Mouse (Mus musculus) neural tube, embryonic 11.5 days (tissue): Measurements from ENCODE around the gene Ptpn5. TPM values are rescaled to one million over a fixed set of nuclear protein-coding genes. Genes with fewer than 3 reads are reported as not detected.

ENCODE experiments used
- ATAC-seq: fragments of 200-750 bp; cut with Nextera tagmentation; 2 replicates; pipeline ENCODE4 v1.8.0; 2017; ENCODE audit warnings: moderate number of reproducible peaks, mild to moderate bottlenecking, moderate TSS enrichment, moderate library complexity; ENCODE audit not compliant: insufficient read depth, low FRiP score, low TSS enrichment
- DNase-seq: peaks from one replicate; pipeline ENCODE4 v3.0.0-alpha.2; 2015; ENCODE audit warnings: low spot score
- H3K27ac ChIP-seq: fragments of 300-500 bp; sonication (generic); 2 replicates; pipeline ENCODE4 v1.5.1; 2014; ENCODE audit warnings: low read depth, mild to moderate bottlenecking, low read length
- H3K27me3 ChIP-seq: fragments of 300-500 bp; sonication (generic); 2 replicates; pipeline ENCODE4 v1.6.1; 2014; ENCODE audit warnings: mild to moderate bottlenecking, low read length, mixed read lengths; ENCODE audit not compliant: control insufficient read depth, insufficient read depth
- H3K36me3 ChIP-seq: fragments of 300-500 bp; sonication (generic); 2 replicates; pipeline ENCODE4 v1.6.1; 2014; ENCODE audit warnings: mild to moderate bottlenecking, low read length, moderate library complexity, mixed read lengths; ENCODE audit not compliant: control insufficient read depth, insufficient read depth
- H3K4me1 ChIP-seq: fragments of 300-500 bp; sonication (generic); 2 replicates; pipeline ENCODE4 v1.6.1; 2014; ENCODE audit warnings: low read length, mixed read lengths; ENCODE audit not compliant: control insufficient read depth, insufficient read depth
- H3K4me2 ChIP-seq: fragments of 300-500 bp; sonication (generic); 2 replicates; pipeline ENCODE4 v1.6.1; 2014; ENCODE audit warnings: low read depth, mild to moderate bottlenecking, moderate library complexity
- H3K4me3 ChIP-seq: fragments of 300-500 bp; sonication (generic); 2 replicates; pipeline ENCODE4 v1.5.1; 2014; ENCODE audit warnings: low read depth, low read length
- H3K9ac ChIP-seq: fragments of 300-500 bp; sonication (generic); 2 replicates; pipeline ENCODE4 v1.6.1; 2014; ENCODE audit warnings: mild to moderate bottlenecking, low read length
- H3K9me3 ChIP-seq: fragments of 300-500 bp; sonication (generic); 2 replicates; pipeline ENCODE4 v1.6.1; 2016; ENCODE audit warnings: low read length; ENCODE audit not compliant: control insufficient read depth
- WGBS: fragments of 180-500 bp; shearing (Covaris S2); extraction: QIAGEN DNeasy Blood & Tissue Kit; methylation state at CpG from one replicate; pipeline ENCODE4 v1.1.7; 2014; 5-methylcytosine and 5-hydroxymethylcytosine counted together
- polyA plus RNA-seq: library from polyadenylated mRNA; unstranded; fragments of >200 nt; fragmentation: Nextera tagmentation; extraction: Ambion mirVana; gene quantifications from 2 replicates; pipeline ENCODE4 v1.2.1, GENCODE M21; 2014

Ptpn5 gene
- polyA plus RNA-seq, 1 experiment from 2014 or later = 30.0 TPM

- peak; percentile 99 for DNase-seq
- H3K27ac ChIP-seq = peak within 1 kb of the TSS; percentile 94
- no peaks in the 10 kb centered on the region for H3K9me3 ChIP-seq
- peak within 1 kb of the TSS; percentile 74 for H3K4me3 ChIP-seq
- H3K9ac ChIP-seq = peak within 1 kb of the TSS; percentile 85
- H3K4me1 ChIP-seq = no peaks in the 10 kb centered on the region; the same call in 1 of the 2 replicates
- no peaks in the 10 kb centered on the region for H3K27me3 ChIP-seq
- H3K4me2 ChIP-seq = peak within 1 kb of the TSS; percentile 61
- 0% methylated on average over 33 of the region's 33 CpGs for WGBS
- no peaks in the 10 kb centered on the region for H3K36me3 ChIP-seq
- ATAC-seq = peak; percentile 100
These were observed 83.1 kb downstream of the Ptpn5 start, which contains the start of gene Tmem86a for GRCm38 (mm10) chr7:47050366-47050765. Tmem86a (plus strand) TSS chr7:47050601.

DNA sequence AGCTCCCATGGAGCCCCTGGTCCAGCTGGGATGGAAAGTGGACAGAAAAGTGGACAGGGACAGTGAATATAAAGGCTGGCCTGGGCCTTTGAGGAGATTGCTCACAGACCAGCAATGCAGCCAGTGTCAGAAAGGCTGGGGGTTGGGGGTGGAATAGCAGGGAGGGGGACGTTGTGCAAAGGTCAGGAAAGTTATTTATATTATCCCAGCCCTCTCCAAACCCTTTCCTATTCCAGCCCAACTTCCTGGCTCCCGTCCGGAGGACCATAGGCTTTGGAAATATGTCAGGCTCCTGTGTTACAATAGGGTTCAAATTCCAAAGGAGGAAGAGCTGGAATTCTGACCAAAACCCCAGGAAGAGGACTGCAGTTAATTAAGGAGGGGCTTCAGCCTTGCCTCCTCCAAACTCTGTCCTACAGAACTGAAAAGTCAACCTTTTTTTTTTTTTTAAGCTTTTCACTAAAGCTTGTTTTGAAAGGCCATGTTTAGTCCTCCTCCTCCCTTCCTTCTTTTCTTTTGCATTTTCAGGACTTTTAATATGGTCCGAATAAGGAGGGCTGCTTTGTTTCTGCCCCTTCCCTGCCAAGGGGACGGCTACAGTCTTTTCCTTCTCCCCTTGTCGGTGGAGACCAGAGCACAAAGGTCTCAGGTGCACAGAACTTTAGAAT lies 90.5 kb downstream of the Ptpn5 start:
- no peak overlapping the region for H3K9ac ChIP-seq
- no peak overlapping the region for H3K27ac ChIP-seq
- DNase-seq = no peak
- H3K4me1 ChIP-seq = no peaks in the 10 kb centered on the region
- WGBS = 44% methylated on average over 6 of the region's 6 CpGs
- H3K36me3 ChIP-seq = no peaks in the 10 kb centered on the region
- no peaks in the 10 kb centered on the region for H3K9me3 ChIP-seq
- no peaks in the 10 kb centered on the region for H3K27me3 ChIP-seq
- H3K4me3 ChIP-seq = no peak overlapping the region
- ATAC-seq = no peak
- no peak overlapping the region for H3K4me2 ChIP-seq

- no peak for DNase-seq
- H3K36me3 ChIP-seq = no peaks in the 10 kb centered on the region
- no peak overlapping the region for H3K4me3 ChIP-seq
- no peak overlapping the region for H3K27ac ChIP-seq
- H3K4me1 ChIP-seq = no peaks in the 10 kb centered on the region
- 73% methylated on average over 4 of the region's 4 CpGs for WGBS
- no peak for ATAC-seq
- H3K27me3 ChIP-seq = no peaks in the 10 kb centered on the region
- no peak overlapping the region for H3K4me2 ChIP-seq
- no peak overlapping the region for H3K9ac ChIP-seq
- H3K9me3 ChIP-seq = no peaks in the 10 kb centered on the region
These were observed 91.4 kb downstream of the Ptpn5 start for GRCm38 (mm10) chr7:47042121-47042520.

- Histone ChIP-seq H3K4me3 (no peak overlapping the region), H3K27me3 (no peaks in the 10 kb centered on the region), H3K4me1 (no peaks in the 10 kb centered on the region), H3K27ac (no peak overlapping the region), H3K4me2 (no peak overlapping the region), H3K9me3 (no peaks in the 10 kb centered on the region), H3K36me3 (no peaks in the 10 kb centered on the region), H3K9ac (no peak overlapping the region)
- WGBS = 90% methylated on average over 3 of the region's 3 CpGs
- no peak for DNase-seq
- ATAC-seq = no peak
These were observed 91.8 kb downstream of the Ptpn5 start for GRCm38 (mm10) chr7:47041706-47042105.

- WGBS = 82% methylated on average over 8 of the region's 8 CpGs
- H3K4me1 ChIP-seq = no peaks in the 10 kb centered on the region
- H3K27ac ChIP-seq = no peak overlapping the region
- DNase-seq (no peak), ATAC-seq (no peak)
- H3K9ac ChIP-seq = no peak overlapping the region
- no peak overlapping the region for H3K4me3 ChIP-seq
- H3K36me3 ChIP-seq = no peaks in the 10 kb centered on the region
- no peaks in the 10 kb centered on the region for H3K9me3 ChIP-seq
- no peaks in the 10 kb centered on the region for H3K27me3 ChIP-seq
- H3K4me2 ChIP-seq = no peak overlapping the region
These were observed 98.1 kb downstream of the Ptpn5 start for GRCm38 (mm10) chr7:47035426-47035825.

DNA sequence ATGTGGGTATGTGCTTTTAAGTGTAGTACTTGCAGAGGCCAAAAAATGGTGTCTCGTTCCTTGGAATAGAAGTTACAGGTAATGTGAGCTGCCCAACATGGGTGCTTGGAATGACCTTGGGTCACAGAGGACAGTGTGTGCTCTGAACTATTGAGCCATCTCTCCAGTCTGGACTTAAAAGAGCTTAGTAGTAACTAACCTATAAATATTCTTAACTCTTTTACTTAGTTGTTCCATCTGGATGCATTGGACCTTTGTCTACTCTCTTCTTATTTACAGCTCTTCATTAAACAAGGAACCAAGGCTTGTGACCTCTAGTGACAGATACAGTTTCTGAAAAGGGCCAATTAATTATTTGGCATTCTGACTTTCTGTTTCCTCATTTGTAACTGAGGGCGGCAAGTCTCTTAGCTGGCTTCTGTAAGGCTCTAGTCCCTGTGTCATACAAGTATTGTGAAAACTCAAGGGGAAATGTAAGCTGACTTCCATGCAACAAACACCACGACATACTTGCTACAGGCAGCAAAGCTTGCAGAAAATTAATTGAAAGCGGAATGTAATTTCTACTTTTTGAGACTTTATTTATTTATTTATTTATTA lies 98.6 kb downstream of the Ptpn5 start:
- H3K27me3 ChIP-seq = no peaks in the 10 kb centered on the region
- no peak overlapping the region for H3K4me2 ChIP-seq
- H3K27ac ChIP-seq = no peak overlapping the region
- no peaks in the 10 kb centered on the region for H3K9me3 ChIP-seq
- no peak overlapping the region for H3K9ac ChIP-seq
- no peak overlapping the region for H3K4me3 ChIP-seq
- no peak for ATAC-seq
- H3K36me3 ChIP-seq = no peaks in the 10 kb centered on the region
- WGBS = 90% methylated on average over 4 of the region's 4 CpGs
- no peak for DNase-seq
- no peaks in the 10 kb centered on the region for H3K4me1 ChIP-seq

GRCm38 (mm10) chr7:47031371-47031770 lies 102.1 kb downstream of the Ptpn5 start:
- no peak overlapping the region for H3K4me3 ChIP-seq
- H3K4me1 ChIP-seq = no peaks in the 10 kb centered on the region
- H3K27ac ChIP-seq = no peak overlapping the region
- 85% methylated on average over 4 of the region's 4 CpGs for WGBS
- no peak for DNase-seq
- no peak for ATAC-seq
- no peaks in the 10 kb centered on the region for H3K9me3 ChIP-seq
- no peak overlapping the region for H3K4me2 ChIP-seq
- H3K36me3 ChIP-seq = no peaks in the 10 kb centered on the region
- no peaks in the 10 kb centered on the region for H3K27me3 ChIP-seq
- H3K9ac ChIP-seq = no peak overlapping the region

DNA sequence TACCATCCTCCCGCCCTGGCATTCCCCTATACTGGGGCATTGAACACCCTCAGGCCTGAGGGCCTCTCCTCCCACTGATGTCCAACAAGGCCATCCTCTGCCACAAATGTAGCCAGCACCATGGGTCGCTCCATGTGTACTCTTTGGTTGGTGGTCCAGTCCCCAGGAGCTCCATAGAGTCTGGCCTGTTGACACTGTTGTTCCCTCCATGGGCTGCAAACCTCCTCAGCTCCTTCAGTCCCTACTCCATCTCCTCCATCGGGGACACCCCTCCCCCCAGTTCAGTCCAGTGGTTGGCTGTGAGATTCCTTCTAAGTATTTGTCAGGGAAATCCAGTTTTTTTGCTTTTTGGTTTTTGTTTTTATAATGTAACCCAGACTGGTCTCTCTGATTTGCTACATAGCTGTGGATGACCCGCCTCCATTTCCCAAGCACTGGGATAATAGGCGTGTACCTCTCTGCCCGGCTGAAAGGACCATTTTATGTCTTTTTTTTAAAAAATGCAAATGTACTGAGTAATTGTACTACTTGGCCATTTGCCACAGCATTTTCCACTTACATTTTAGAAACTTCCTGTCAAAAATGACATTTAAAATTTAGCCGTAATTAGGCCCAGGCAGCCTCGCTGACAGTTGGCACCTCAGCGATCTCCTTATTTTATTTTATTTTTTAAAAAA lies 102.8 kb downstream of the Ptpn5 start:
- no peaks in the 10 kb centered on the region for H3K9me3 ChIP-seq
- H3K36me3 ChIP-seq = no peaks in the 10 kb centered on the region
- WGBS = 88% methylated on average over 9 of the region's 9 CpGs
- no peak overlapping the region for H3K4me3 ChIP-seq
- H3K4me1 ChIP-seq = no peaks in the 10 kb centered on the region
- H3K9ac ChIP-seq = no peak overlapping the region
- ATAC-seq (no peak), DNase-seq (no peak)
- H3K27me3 ChIP-seq = no peaks in the 10 kb centered on the region
- no peak overlapping the region for H3K4me2 ChIP-seq
- H3K27ac ChIP-seq = no peak overlapping the region
